Mouse (Mus musculus) left cerebral cortex, postnatal 25 days (tissue): ENCODE data around the gene Hemgn. TPM values are rescaled to one million over a fixed set of nuclear protein-coding genes. Genes with fewer than 3 reads are reported as not detected.

ENCODE experiments used
- total RNA-seq, 2 experiments: library from RNA; stranded (reverse); gene quantifications; 2 replicates each; pipeline ENCODE4 v1.2.3; 2021

Hemgn gene
- total RNA-seq, 2 experiments from 2014 or later, result not detected

Other genes with a start within 250 kb of the Hemgn start
- gene Xpa, start 217.2 kb downstream of the Hemgn start, total RNA-seq, result 10 to 100 TPM; 10.7 to 11.9 TPM
- gene Foxe1, start 69.9 kb downstream of the Hemgn start, total RNA-seq, result not detected
- gene Trmo, start 24.1 kb downstream of the Hemgn start, total RNA-seq, result 1 to 10 TPM; 4.2 to 4.7 TPM
- 10 to 100 TPM; 43.3 to 43.9 TPM for gene Anp32b, start 37.4 kb upstream of the Hemgn start, total RNA-seq
- gene Nans, start 75.7 kb upstream of the Hemgn start, total RNA-seq, result 10 to 100 TPM; 19.4 to 19.7 TPM
- 1 to 10 TPM in 1 of 2 experiments, under 1 TPM in 1; 0.76 to 1.4 TPM for gene Trim14, start 122.6 kb upstream of the Hemgn start, total RNA-seq
- 10 to 100 TPM; 26.2 to 29.7 TPM for gene Coro2a, start 188.7 kb upstream of the Hemgn start, total RNA-seq
- 1 to 10 TPM; 2.6 to 3.3 TPM for gene Tbc1d2, start 236.7 kb upstream of the Hemgn start, total RNA-seq